Mouse (Mus musculus): Measurements from ENCODE around the gene Rnf166.

GRCm38 (mm10) chr8:122511552-122511951 is 35.7 kb upstream of the Rnf166 start:
- TF ChIP-seq CTCF (IDR thresholded peaks at IDR 0.05; ENCODE audit: extremely low read depth, insufficient read length, insufficient replicate concordance, low read depth, low read length) (no peak), POLR2A (IDR thresholded peaks at IDR 0.05; ENCODE audit: low read depth, low read length) (no peak)

Data from small intestine, adult 2 months (tissue).